Mouse (Mus musculus) limb, embryonic 11.5 days (tissue): ENCODE data around the gene Serpine1. TPM values are rescaled to one million over a fixed set of nuclear protein-coding genes. Genes with fewer than 3 reads are reported as not detected.

Experiments used
- ATAC-seq: fragments of 200-750 bp; cut with Nextera tagmentation; 2 replicates; pipeline ENCODE4 v1.8.0; 2017; ENCODE audit warnings: low read depth; ENCODE audit not compliant: insufficient number of reproducible peaks, low FRiP score, low TSS enrichment
- DNase-seq: peaks from one replicate; pipeline ENCODE4 v3.0.0-alpha.2; 2015; ENCODE audit warnings: low spot score
- H3K27ac ChIP-seq: fragments of 300-500 bp; sonication (generic); replicated peaks from 2 replicates; pipeline ENCODE4 v1.5.1; 2014; ENCODE audit warnings: low read depth, mild to moderate bottlenecking, low read length
- H3K27me3 ChIP-seq: fragments of 300-500 bp; sonication (generic); 2 replicates; pipeline ENCODE4 v1.6.1; 2014; ENCODE audit warnings: mild to moderate bottlenecking, low read length, mixed read lengths; ENCODE audit not compliant: control insufficient read depth, insufficient read depth
- H3K36me3 ChIP-seq: fragments of 300-500 bp; sonication (generic); 2 replicates; pipeline ENCODE4 v1.6.1; 2014; ENCODE audit warnings: mild to moderate bottlenecking, low read length, moderate library complexity, mixed read lengths; ENCODE audit not compliant: control insufficient read depth, insufficient read depth
- H3K4me1 ChIP-seq: fragments of 300-500 bp; sonication (generic); 2 replicates; pipeline ENCODE4 v1.6.1; 2014; ENCODE audit warnings: low read length, mixed read lengths; ENCODE audit not compliant: control insufficient read depth, insufficient read depth
- H3K4me2 ChIP-seq: fragments of 300-500 bp; sonication (generic); 2 replicates; pipeline ENCODE4 v1.6.1; 2014; ENCODE audit warnings: low read depth, mild to moderate bottlenecking, moderate library complexity; ENCODE audit not compliant: severe bottlenecking
- H3K4me3 ChIP-seq: fragments of 300-500 bp; sonication (generic); 2 replicates; pipeline ENCODE4 v1.5.1; 2014; ENCODE audit warnings: low read depth, low read length
- H3K9ac ChIP-seq: fragments of 300-500 bp; sonication (generic); 2 replicates; pipeline ENCODE4 v1.6.1; 2014; ENCODE audit warnings: mild to moderate bottlenecking, low read length
- H3K9me3 ChIP-seq: fragments of 300-500 bp; sonication (generic); 2 replicates; pipeline ENCODE4 v1.6.1; 2016; ENCODE audit warnings: low read length; ENCODE audit not compliant: control insufficient read depth
- WGBS: fragments of 180-500 bp; shearing (Covaris S2); extraction: QIAGEN DNeasy Blood & Tissue Kit; methylation state at CpG from one replicate; pipeline ENCODE4 v1.1.7; 2014; 5-methylcytosine and 5-hydroxymethylcytosine counted together
- polyA plus RNA-seq: library from polyadenylated mRNA; unstranded; fragments of >200 nt; fragmentation: Nextera tagmentation; extraction: Ambion mirVana; gene quantifications from 2 replicates; pipeline ENCODE4 v1.2.1, GENCODE M21; 2014

Gene Serpine1
- polyA plus RNA-seq, 1 experiment from 2014 or later: 0.52 TPM

DNA sequence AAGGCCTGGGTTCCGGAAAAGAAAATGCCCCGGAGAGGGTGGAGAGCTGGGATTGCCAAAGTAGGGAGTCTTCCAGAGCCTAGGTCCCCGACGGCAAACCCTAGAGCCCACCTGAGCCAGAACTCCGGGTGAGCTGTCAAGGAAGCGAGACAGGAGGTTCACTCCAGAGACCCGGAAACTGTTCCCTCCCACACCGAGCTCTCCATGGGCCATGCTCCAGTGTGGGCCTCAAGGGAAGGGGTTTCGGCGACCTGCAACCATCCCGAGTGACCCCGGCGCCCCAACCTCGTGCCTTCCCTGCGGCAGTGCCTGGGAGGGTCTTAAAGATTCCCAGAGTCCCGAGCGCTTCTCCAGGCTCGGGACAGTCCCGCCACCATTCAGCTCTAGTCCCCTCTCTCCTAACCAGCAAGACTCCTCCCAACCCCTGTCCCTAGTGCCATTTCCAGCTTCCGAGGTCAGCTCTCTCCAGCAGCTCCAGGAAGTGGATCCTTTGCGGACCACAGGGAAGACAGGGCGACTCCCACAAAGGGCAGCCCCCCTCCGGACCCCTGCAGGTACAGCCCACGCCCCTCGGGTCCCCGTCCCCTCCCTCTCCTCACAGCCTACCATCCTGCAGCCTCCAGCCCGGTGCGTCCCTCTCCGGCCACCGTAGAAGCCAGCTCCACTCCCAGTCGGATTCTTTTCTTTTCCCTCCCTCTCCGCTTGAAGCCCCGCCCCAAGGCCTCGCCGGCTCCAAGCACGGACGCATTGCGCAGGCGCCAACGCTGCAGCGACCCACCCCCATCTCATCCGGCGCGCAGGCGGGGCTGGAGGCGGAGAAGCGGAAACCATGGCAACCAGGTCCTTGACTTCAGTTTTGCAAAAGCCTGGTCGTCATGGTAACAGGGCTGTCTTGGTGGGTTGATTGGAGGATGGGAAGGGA lies 26.4 kb downstream of the Serpine1 start, which contains the start of gene Ap1s1:
Ap1s1 (minus strand) TSS at position 734 of the 922 bp plus-strand sequence.
- no peaks in the 10 kb centered on the region for H3K9me3 ChIP-seq
- no peaks in the 10 kb centered on the region for H3K27me3 ChIP-seq
- peak; percentile 100 for DNase-seq
- H3K4me2 ChIP-seq: peak within 1 kb of the TSS; percentile 80
- H3K4me1 ChIP-seq: peaks cover 3% of the 10 kb centered on the region; the same call in 1 of the 2 replicates
- peak within 1 kb of the TSS; percentile 56; the same call in 1 of the 2 replicates for H3K27ac ChIP-seq
- peak within 1 kb of the TSS; percentile 62 for H3K9ac ChIP-seq
- H3K4me3 ChIP-seq: peak within 1 kb of the TSS; percentile 51
- WGBS: under 1% methylated on average over 48 of the region's 48 CpGs
- ATAC-seq: peak; percentile 92
- peaks cover 2% of the 10 kb centered on the region; the same call in 1 of the 2 replicates for H3K36me3 ChIP-seq

DNA sequence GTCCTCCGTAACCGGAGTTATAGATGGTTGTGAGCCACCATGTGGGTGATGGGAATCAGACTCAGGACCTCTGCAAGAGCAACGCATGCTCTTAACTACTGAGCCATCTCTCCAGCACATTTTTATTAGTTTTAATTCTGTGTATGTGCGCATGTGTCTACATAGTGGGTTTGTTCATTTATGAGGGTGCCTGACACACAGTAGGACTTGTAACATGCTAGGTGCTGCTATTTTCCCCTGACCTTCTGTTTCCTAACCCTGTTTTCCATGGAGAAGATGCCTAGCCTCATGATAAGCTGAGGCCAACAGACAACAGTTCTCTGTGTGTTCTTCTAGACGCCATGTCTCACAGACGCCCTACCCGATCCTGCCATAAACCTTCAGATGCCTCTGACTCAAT lies 28.1 kb downstream of the Serpine1 start:
- 94% methylated on average over 7 of the region's 7 CpGs for WGBS
- H3K27me3 ChIP-seq: no peaks in the 10 kb centered on the region
- no peak for DNase-seq
- ATAC-seq: no peak
- peaks cover 3% of the 10 kb centered on the region; the same call in 1 of the 2 replicates for H3K4me1 ChIP-seq
- H3K36me3 ChIP-seq: peaks cover 6% of the 10 kb centered on the region; the same call in 1 of the 2 replicates
- no peak overlapping the region for H3K9ac ChIP-seq
- H3K4me2 ChIP-seq: no peak overlapping the region
- H3K4me3 ChIP-seq: no peak overlapping the region
- H3K27ac ChIP-seq: no peak overlapping the region
- no peaks in the 10 kb centered on the region for H3K9me3 ChIP-seq

DNA sequence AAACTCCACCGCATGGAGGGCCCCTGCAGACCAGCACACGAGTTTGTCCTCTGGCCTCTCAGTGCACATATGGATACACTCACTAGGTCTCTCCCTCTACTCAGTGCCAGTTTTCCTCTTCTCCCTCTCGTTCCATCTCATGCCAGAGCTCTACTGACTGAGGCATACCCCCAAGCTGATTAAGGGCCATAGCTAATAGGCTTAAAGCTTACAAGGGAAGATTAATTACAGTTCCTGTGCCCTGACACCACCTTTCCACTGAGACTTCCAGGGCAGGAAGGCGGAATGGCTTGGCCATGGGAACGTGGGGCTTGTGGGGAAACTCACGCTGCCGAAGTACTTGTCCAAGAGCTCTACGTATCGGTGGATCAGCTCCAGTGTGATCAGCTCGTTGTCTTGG lies 30.6 kb downstream of the Serpine1 start:
- Histone ChIP-seq H3K27ac (no peak overlapping the region), H3K36me3 (peaks cover 6% of the 10 kb centered on the region; the same call in 1 of the 2 replicates), H3K4me2 (no peak overlapping the region), H3K27me3 (no peaks in the 10 kb centered on the region), H3K4me3 (no peak overlapping the region), H3K9ac (no peak overlapping the region), H3K4me1 (peaks cover 3% of the 10 kb centered on the region; the same call in 1 of the 2 replicates), H3K9me3 (no peaks in the 10 kb centered on the region)
- WGBS: 89% methylated on average over 10 of the region's 10 CpGs
- ATAC-seq: no peak
- DNase-seq: no peak

DNA sequence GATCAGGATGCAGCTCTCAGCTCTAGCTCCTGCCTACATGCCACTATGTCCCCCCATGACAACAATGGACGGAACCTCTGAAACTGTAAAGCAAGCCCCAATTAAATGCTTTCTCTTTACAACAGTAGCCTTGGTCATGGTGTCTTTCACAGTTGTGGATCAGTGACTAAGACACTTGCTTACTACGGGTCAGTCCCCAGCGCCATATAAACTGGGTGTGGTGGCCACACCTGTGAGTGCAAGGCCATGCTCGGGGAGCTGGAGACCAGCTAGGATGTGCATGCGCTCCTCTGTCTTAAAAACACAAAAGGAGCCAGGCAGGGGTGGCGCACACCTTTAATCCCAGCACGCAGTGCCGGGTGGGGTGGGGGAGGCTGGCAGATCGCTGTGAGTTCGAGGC lies 32.6 kb downstream of the Serpine1 start:
- DNase-seq (no peak), ATAC-seq (no peak)
- Histone ChIP-seq H3K27ac (no peak overlapping the region), H3K9ac (no peak overlapping the region), H3K4me3 (no peak overlapping the region), H3K27me3 (no peaks in the 10 kb centered on the region), H3K9me3 (no peaks in the 10 kb centered on the region), H3K36me3 (peaks cover 6% of the 10 kb centered on the region; the same call in 1 of the 2 replicates), H3K4me1 (no peaks in the 10 kb centered on the region), H3K4me2 (no peak overlapping the region)
- 91% methylated on average over 10 of the region's 10 CpGs for whole genome bisulfite sequencing

DNA sequence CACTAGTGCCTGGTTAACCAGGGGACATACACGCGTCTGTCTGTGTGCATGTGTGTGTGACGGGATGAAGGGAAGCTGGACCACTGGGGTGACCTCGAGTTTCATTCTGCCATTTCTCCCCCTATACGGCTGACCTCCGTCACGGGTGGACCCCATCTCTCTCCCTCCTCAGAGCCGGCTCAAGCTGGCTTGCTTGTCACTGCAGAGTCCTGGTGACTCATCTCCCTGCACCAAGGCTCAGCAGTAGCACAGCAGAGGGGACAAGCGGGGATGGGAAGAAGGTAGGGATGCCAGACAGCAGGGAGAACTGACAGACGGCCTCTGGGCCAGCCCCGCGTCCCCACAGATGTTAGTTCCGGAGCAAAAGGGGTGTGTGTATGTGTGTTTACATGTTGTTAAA lies 35.9 kb downstream of the Serpine1 start:
- Histone ChIP-seq H3K27ac (no peak overlapping the region), H3K4me2 (no peak overlapping the region), H3K4me1 (peaks cover 13% of the 10 kb centered on the region), H3K27me3 (peaks cover 12% of the 10 kb centered on the region), H3K4me3 (no peak overlapping the region), H3K9ac (no peak overlapping the region), H3K9me3 (no peaks in the 10 kb centered on the region), H3K36me3 (peaks cover 3% of the 10 kb centered on the region; the same call in 1 of the 2 replicates)
- ATAC-seq (no peak), DNase-seq (no peak)
- 84% methylated on average over 13 of the region's 13 CpGs for WGBS

DNA sequence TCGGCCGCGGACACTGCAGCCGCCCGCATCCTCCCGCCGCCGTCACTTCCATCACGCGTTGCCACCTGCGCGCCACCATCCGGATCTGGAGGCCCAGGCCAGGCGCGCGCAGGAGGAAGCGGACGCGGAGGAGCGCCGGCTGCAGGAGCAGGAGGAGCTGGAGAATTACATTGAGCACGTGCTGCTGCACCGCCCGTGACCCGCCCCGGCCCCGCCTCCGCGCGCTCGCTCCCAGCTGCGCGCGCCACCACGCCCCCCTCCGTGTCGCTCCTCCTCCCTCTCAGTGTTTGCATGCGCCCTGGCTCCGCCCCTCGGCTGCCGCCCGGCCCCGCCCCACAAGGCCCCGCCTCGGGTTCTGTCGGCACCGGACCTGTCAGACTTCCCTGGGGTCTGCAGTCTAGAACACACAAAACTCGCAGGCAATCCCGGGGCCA lies 39.4 kb downstream of the Serpine1 start:
- Histone ChIP-seq H3K27ac (no peak overlapping the region), H3K36me3 (no peaks in the 10 kb centered on the region), H3K4me3 (peak overlapping the region; percentile 35), H3K4me1 (peaks cover 17% of the 10 kb centered on the region), H3K9me3 (no peaks in the 10 kb centered on the region), H3K9ac (no peak overlapping the region), H3K4me2 (peak overlapping the region; percentile 95), H3K27me3 (peaks cover 46% of the 10 kb centered on the region)
- DNase-seq: peak; percentile 94
- WGBS: under 1% methylated on average over 47 of the region's 49 CpGs
- ATAC-seq: peak; percentile 53

DNA sequence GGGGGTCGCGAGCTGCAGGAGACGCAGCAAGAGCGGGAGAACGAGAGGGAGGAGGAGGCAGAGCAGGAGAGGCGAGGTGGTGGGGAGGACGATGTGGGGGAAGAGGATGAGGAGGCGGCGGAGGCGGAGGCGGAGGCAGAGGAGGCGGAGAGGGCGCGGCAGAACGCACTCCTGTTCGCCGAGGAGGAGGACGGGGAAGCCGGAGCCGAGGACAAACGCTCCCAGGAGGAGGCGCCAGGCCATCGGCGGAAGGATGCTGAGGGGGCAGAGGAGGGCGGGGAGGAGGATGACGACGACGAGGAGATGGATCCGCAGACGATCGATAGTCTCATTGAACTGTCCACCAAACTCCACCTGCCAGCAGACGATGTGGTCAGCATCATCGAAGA lies 40.0 kb downstream of the Serpine1 start:
- no peaks in the 10 kb centered on the region for H3K36me3 ChIP-seq
- peak overlapping the region; percentile 35 for H3K4me3 ChIP-seq
- H3K4me2 ChIP-seq: peak overlapping the region; percentile 95
- peaks cover 49% of the 10 kb centered on the region for H3K27me3 ChIP-seq
- no peaks in the 10 kb centered on the region for H3K9me3 ChIP-seq
- no peak for DNase-seq
- no peak for ATAC-seq
- WGBS: under 1% methylated on average over 30 of the region's 33 CpGs
- no peak overlapping the region for H3K9ac ChIP-seq
- H3K4me1 ChIP-seq: peaks cover 17% of the 10 kb centered on the region
- no peak overlapping the region for H3K27ac ChIP-seq

DNA sequence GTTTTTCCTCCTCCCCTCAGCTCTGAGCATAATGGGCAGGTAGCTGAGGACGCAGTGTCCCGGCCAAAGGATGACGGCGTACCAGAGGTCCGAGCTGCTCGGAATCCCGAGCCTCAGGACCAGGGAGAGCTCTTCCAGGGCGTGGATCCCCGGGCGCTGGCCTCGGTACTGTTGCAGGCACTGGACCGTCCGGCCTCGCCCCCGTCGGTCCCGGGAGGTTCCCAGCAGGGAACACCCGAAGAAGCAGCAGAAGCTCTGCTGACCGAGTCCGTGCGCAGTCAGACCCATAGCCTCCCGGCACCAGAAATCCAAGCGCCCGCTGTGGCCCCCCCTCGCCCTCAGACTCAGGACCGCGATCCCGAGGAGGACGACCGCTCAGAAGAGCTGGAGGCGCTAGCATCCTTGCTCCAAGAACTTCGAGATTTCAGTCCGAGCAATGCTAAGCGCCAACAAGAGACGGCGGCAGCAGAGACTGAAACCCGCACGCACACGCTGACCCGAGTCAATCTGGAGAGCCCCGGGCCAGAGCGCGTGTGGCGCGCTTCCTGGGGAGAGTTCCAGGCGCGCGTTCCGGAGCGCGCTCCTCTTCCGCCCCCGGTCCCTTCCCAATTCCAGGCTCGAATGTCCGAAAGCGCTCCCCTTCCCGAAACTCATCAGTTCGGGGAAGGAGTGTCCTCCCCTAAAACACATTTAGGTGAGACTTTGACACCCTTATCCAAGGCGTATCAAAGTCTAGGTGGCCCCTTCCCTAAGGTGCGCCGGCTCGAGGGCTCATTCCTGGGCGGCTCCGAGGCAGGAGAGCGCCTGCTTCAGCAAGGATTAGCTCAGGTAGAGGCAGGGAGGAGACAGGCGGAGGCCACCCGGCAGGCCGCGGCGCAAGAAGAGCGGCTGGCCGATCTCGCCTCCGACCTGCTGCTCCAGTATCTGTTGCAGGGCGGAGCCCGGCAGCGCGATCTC lies 40.7 kb downstream of the Serpine1 start:
- Histone ChIP-seq H3K27ac (no peak overlapping the region), H3K4me1 (peaks cover 17% of the 10 kb centered on the region), H3K4me3 (peak overlapping the region; percentile 35), H3K9ac (no peak overlapping the region), H3K27me3 (peaks cover 55% of the 10 kb centered on the region), H3K4me2 (peak overlapping the region; percentile 95), H3K9me3 (no peaks in the 10 kb centered on the region), H3K36me3 (no peaks in the 10 kb centered on the region)
- peak; percentile 51 for DNase-seq
- WGBS: 1% methylated on average over 78 of the region's 78 CpGs
- ATAC-seq: no peak
